Mouse (Mus musculus) mesoderm, embryonic 11.5 days (tissue): Measurements from ENCODE around the gene Zwint.

ENCODE experiments used
- DNase-seq: peaks from one replicate; pipeline ENCODE4 v3.0.0-alpha.2; 2012; ENCODE audit warnings: low read depth, low spot score

Gene Zwint

GRCm38 (mm10) chr10:72654270-72655016, at the start of gene Zwint:
TSS of gene Zwint (plus strand) at chr10:72654845.
- DNase-seq, result peak; percentile 98

DNA sequence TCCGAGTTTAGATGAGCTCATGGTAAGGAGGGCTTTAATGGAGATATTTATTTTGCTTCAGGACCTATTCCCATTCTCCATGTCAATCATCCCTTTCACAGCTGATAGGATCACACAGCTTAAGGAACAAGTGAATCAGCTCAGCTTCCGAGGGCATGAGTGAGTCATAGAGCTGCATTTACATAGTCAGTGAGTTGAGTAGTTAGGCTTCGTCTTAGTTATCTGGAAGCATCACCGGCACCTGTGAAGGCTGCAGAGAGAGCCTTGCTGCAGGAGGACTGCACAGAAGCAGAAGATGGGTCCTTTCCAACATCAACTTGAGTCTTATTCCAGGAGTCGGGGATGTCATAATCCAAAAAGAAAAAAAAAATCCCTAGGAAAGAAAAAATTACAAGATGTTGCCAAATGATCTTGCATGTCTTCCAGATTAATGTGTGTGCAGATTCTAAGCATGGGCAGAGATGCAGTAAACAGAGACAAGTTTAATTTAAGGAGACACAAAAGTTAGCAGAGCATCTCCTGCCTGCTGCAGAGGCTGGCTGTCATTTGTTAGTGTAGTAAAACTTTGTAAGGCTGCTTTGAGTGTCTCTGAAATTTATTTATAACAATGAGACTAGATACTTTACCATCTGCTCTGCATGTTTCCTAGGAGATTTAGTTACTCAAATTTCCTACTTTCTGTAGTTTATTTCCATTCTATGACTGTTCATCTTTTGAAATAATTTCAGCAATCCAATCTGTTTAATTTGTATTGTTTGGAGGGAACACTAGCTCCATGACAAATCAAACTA, 41.3 kb upstream of the Zwint start:
- DNase-seq, result no peak

DNA sequence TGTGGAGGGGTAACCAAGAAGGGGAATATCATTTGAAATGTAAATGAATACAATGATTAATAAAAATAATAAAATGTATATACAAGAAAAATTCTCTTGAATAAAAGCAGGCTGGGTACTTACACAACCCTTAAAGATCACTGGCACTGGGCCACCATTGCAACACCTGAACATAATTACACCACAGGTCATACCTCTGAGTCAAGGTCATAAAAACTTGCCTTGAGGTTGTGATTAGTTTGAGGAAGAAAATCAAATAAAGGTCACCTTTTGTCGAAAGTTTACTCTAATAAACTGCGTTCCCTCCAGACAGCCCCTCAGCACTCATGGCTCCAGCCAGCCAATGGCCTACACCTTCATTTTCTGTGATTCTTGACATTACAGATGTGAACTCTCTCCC, 38.5 kb upstream of the Zwint start:
- no peak for DNase-seq

GRCm38 (mm10) chr10:72620527-72620926, 34.1 kb upstream of the Zwint start:
- no peak for DNase-seq

DNA sequence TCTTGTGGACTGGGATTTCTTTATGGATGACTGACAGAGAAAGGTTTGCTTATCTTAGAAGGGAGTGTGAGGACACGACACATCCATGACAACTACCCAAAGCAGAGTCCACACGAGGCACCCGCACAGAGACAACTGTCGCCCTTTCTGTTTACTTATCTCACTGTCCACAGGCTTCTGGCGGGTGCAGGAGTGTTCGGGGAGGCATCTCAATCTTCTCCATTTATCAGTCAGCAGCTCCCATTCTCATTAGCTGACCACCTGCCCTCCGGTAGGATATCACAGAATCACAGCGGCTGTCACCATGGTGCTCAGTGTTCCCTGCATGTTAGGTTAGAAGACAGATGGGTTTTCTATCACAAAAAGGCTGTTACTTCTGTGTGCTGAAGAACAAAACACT, 31.1 kb upstream of the Zwint start:
- no peak for DNase-seq

DNA sequence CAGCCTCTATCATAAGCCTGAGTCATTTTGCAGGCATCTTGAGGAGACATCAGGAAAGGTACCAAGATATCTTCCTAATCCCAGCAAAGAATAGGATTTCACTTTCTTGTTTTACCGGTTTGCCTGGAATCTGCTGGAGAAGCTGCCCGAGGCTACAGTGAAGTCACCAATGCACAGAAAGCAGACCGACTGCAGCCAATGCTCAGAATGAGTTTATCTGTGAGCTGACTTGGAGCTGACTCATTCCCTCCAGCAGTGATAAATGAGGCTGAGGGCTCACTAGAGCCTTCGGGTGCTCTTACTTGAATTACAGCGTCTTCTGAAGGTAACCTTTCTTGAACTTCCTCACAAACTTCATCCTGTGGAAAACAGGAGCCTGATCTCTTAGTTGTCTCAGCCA, 20.5 kb upstream of the Zwint start:
- DNase-seq, result no peak

DNA sequence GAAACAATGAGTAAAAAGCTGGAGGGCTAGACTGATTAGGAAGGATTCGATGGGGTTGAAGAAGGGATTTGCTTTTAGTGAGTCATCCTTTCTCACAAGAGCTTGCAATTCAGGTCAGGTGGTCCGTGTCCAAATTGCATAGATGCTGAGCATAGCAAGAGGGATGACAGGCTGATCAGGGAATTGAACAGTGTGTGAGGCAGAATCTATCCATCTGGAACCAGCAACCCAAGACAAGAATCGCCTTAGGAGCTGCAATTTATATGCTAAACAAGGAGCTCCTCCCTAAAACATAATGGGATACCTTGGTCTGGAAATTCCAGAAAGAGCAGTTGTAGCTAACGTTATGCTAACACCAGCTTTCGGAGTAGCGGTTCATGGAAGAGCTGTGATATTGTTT, 3.8 kb upstream of the Zwint start:
- DNase-seq, result no peak

DNA sequence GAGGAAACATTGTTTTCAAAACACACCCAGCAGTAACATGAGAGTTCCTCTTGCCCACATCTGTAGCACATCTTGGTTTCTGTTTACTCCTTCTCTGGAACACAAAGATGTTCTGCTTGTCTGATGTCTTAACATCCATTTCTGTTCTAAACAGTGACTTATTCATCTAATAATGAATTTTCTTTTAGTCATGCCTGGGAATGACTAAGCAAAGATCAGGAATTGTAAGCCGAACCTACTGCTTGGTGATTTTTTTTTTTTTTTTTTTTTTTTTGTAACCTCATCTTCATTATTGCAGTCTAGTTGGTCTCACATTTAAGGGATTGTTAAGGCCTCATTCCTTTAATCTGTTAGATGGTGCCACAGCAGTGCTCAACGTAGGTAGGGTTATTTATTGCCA, 848 bp upstream of the Zwint start:
- no peak for DNase-seq

- peak; percentile 87 for DNase-seq
Observed at GRCm38 (mm10) chr10:72655017-72655509, 418 bp downstream of the Zwint start.

- no peak for DNase-seq
Observed at GRCm38 (mm10) chr10:72659198-72659597, 4.6 kb downstream of the Zwint start.

GRCm38 (mm10) chr10:72660350-72660749, 5.7 kb downstream of the Zwint start:
- DNase-seq, result no peak

DNA sequence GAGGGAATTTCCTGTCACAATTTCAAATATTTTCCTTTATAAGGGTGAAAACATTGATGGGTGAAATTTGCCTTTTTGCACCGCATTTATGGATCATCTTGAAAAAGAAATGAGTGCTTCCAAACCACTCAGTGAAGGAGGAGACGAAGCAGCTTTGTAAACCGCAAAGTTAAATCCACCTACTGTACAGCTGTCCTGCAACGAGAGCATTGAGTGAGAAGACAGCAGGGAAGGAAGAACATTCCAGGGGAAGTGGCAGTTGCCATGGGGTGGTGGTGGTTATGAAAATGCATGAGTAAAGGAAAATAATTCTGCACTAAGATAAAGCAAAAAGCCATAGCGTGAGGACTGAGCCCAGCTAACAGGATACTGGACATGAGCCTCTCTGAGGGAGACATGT, 13.2 kb downstream of the Zwint start:
- DNase-seq, result no peak

- no peak for DNase-seq
Observed at GRCm38 (mm10) chr10:72669086-72669485, 14.4 kb downstream of the Zwint start.

DNA sequence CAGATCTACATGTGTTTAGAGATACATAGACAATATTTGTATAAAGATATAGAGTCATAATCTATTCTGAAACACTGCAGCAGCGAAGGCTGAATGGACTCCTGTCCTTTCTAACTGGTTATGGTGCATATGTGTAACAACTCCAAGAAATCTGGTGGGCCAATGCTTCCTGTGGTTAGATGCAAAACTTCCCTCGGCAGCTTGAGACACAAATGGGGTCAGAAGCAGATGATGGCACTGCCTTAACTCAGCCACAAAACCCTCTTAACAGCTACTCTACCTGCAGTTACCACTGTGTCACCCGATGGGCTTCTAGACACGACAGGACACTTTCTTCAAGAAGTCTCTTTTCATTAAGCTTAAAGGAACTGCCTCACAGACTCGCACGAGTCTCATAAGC, 21.3 kb downstream of the Zwint start:
- no peak for DNase-seq

DNA sequence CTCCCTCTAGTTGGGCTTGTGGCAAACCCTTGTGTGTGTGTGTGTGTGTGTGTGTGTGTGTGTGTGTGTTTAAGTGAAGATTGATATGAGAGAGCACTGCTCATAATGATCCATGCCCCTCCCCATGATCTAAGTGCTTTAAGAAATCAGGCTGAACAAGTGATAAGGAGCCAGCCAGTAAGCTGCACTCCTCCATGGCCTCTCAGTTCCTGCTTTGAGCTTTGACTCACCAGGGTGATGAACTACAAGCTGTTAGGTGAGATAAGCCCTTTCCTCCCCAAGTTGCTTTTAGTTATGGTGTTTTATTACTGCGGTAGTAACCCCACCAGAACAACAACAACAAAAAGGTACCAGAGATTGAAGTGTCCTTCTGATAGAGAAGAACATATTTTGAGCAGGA, 21.9 kb downstream of the Zwint start:
- DNase-seq, result no peak

DNA sequence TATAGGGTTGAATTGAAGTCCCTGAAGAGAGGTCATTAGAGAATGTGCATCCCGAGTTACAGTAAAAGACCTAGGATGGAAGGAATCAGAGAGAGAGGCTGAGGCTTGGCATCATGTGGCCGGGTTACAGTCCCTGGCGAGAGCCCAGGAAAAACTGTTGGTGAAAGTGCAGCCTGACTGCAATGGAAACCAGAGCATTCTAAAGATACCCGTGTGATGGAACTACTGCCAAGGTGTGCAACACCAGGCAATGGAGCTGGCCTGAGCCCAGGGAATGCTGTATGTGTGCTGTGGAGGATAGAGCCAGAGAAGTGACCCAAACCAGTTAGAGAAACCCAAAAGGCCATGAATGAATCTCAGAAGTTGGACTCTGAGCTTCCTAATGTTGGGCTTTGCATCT, 24.4 kb downstream of the Zwint start:
- no peak for DNase-seq

DNA sequence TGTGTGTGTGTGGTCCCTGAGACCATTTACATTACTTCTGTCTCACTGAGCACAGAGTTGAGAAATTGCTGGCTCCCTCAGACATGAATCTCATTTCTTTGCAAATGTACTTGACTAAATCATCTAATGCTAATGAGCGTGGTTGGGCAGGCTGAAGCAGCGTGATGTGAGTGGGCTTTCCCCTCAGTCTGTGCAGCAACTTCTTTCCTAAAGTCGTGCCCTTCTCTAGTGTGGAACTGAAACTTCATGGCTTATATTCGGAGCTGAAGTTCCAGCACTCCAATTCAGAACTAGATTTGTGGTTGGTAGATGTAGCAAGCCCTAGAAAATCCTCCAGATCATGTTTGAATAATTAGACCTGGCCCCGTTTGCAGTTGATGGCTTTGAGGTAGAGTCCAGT, 46.4 kb downstream of the Zwint start:
- DNase-seq, result no peak

DNA sequence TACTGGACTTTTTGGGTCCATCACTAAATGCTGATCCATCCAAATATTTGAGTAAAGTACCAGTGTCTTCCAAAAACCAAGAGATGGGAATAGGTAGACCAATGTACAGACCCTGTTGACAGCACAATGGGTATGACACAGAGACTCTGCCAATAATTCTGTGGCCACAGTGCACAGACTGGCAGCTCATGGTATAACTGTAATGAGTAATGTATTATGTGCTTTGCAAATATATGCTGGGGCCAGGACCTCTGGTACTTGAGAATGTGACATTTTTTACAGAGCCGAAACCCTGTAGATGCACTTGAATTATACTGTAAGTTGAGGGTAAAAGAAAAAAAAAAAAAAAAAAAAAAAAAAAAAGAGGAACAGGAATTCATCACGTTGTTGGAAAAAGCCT, 59.1 kb downstream of the Zwint start:
- DNase-seq, result no peak
